8 mouse cellular contexts compared by ENCODE assay signal in genomic region chr11:39588641-39589385, GRCm38 (mm10).
DNase-seq lines count a peak whose midpoint lies in the region; ATAC-seq and TF ChIP-seq lines count a peak whose summit lies in the region.

No protein-coding gene starts in this region.

- no peaks in the 10 kb centered on the region for H3K36me3 ChIP-seq in intestine, postnatal 0 days (ENCODE audit: control insufficient read depth, insufficient read depth)
- no peaks in the 10 kb centered on the region for H3K36me3 ChIP-seq in midbrain, embryonic 15.5 days (replicated peaks)

- DNase-seq in cerebellum, adult 11 months = peak; percentile 1
- peak; percentile 10 for DNase-seq in cerebellum, adult 8-10 months
- peak; percentile 75 to 85 for DNase-seq in left cerebral cortex, postnatal 14 days (ENCODE audit: low spot score in 2 of 2)
- peak; percentile 56 for DNase-seq in testis, postnatal 10 days (ENCODE audit: low spot score)

- WGBS in intestine, postnatal 0 days = 18% methylated on average over 15 of the region's 15 CpGs
- WGBS in midbrain, embryonic 15.5 days = 9% methylated on average over 15 of the region's 15 CpGs

- H3K27me3 ChIP-seq in intestine, postnatal 0 days (replicated peaks; ENCODE audit: control insufficient read depth, insufficient read depth, low read length) = no peaks in the 10 kb centered on the region
- H3K27me3 ChIP-seq in midbrain, embryonic 15.5 days (replicated peaks) = no peaks in the 10 kb centered on the region

- no peak overlapping the region for H3K27ac ChIP-seq in intestine, postnatal 0 days (ENCODE audit: low read depth, low read length)
- peak overlapping the region; percentile 65 for H3K27ac ChIP-seq in midbrain, embryonic 15.5 days

- no peak for ATAC-seq in cerebellum, adult (ENCODE audit: insufficient number of reproducible peaks, low FRiP score, low TSS enrichment)
- ATAC-seq in frontal cortex, adult (ENCODE audit: low TSS enrichment) = peak; percentile 99
- ATAC-seq in intestine, postnatal 0 days = no peak
- peak; percentile 76 for ATAC-seq in midbrain, embryonic 15.5 days (replicated peaks)

- 0 out of 2 replicates have a peak overlapping the region, but pooled peaks have one; percentile 22 for H3K4me3 ChIP-seq in intestine, postnatal 0 days (ENCODE audit: low read depth, low read length)
- H3K4me3 ChIP-seq in midbrain, embryonic 15.5 days = peak overlapping the region; percentile 19; the same call in 1 of the 2 replicates

- intact Hi-C loops in left cerebral cortex, postnatal 14 days (cut with DNase I) = loop anchor here (2.0 to 5.0 kb wide), 3 partner anchors 560 to 1008 kb away; no protein-coding TSS in a partner anchor

- no peaks in the 10 kb centered on the region for H3K9me3 ChIP-seq in intestine, postnatal 0 days (ENCODE audit: control insufficient read depth)
- no peaks in the 10 kb centered on the region for H3K9me3 ChIP-seq in midbrain, embryonic 15.5 days

- H3K9ac ChIP-seq in intestine, postnatal 0 days (ENCODE audit: low read depth, low read length) = no peak overlapping the region
- H3K9ac ChIP-seq in midbrain, embryonic 15.5 days = peak overlapping the region; percentile 29; the same call in 1 of the 2 replicates

- peak overlapping the region; percentile 37; the same call in 1 of the 2 replicates for H3K4me2 ChIP-seq in intestine, postnatal 0 days (replicated peaks; ENCODE audit: low read depth)
- H3K4me2 ChIP-seq in midbrain, embryonic 15.5 days = peak overlapping the region; percentile 38

- peak; percentile 87 for TF ChIP-seq CTCF in intestine, postnatal 0 days (IDR thresholded peaks at IDR 0.05; ENCODE audit: low read depth)

- H3K4me1 ChIP-seq in intestine, postnatal 0 days (replicated peaks; ENCODE audit: control insufficient read depth, insufficient read depth, low read length) = no peaks in the 10 kb centered on the region
- H3K4me1 ChIP-seq in midbrain, embryonic 15.5 days = peaks cover 2% of the 10 kb centered on the region; the same call in 1 of the 2 replicates

Comparison
In these comparisons a context has a peak if more than half of its experiments do, and no peak if none do; other contexts are left out.
1. DNase-seq: peak in every context shown above with its lines; median percentile 80 in left cerebral cortex, postnatal 14 days; 56 in testis, postnatal 10 days; 10 in cerebellum, adult 8-10 months; 1 in cerebellum, adult 11 months.
2. ATAC-seq: peak in frontal cortex, adult (single experiment) and midbrain, embryonic 15.5 days (single experiment); none in cerebellum, adult (single experiment) and intestine, postnatal 0 days (single experiment).